Mouse (Mus musculus): ENCODE data around the gene BC035947. TPM values are rescaled to one million over a fixed set of nuclear protein-coding genes. Genes with fewer than 3 reads are reported as not detected.

Gene BC035947
- polyA plus RNA-seq, 1 experiment, result not detected

- no peak for TF ChIP-seq GATA1 (IDR thresholded peaks at IDR 0.05; ENCODE audit: low read length)
Measured at GRCm38 (mm10) chr1:78518907-78519306, 6.9 kb upstream of the BC035947 start.

- TF ChIP-seq GATA1 (IDR thresholded peaks at IDR 0.05; ENCODE audit: low read length), result no peak
Measured at GRCm38 (mm10) chr1:78512756-78513155, 798 bp upstream of the BC035947 start.

DNA sequence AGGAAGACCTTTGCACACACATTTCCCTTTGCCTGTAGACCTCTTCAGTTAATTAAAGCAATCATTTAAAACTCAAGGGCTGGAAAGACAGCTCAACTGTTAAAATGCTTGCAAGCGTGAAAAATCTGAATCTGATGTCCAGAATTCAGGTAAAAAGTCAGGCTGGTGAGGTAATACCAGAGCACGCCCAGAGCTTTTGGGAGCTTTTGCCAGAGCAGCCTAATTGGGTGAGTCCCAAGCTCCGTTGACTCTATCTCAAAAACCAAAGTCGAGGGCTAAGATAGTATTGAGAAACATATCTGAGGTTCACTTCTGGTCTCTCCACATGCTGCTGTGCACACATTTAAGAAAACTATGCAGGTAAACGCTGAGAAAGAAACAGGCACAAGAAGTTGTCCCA lies 1.1 kb downstream of the BC035947 start, which contains the start of gene Mogat1:
Gene Mogat1 (plus strand): TSS at position 130 of the 400 bp plus-strand sequence.
- no peak for TF ChIP-seq GATA1 (IDR thresholded peaks at IDR 0.05; ENCODE audit: low read length)

- no peak for TF ChIP-seq GATA1 (IDR thresholded peaks at IDR 0.05; ENCODE audit: low read length)
Measured at GRCm38 (mm10) chr1:78507137-78507536, 4.8 kb downstream of the BC035947 start.

DNA sequence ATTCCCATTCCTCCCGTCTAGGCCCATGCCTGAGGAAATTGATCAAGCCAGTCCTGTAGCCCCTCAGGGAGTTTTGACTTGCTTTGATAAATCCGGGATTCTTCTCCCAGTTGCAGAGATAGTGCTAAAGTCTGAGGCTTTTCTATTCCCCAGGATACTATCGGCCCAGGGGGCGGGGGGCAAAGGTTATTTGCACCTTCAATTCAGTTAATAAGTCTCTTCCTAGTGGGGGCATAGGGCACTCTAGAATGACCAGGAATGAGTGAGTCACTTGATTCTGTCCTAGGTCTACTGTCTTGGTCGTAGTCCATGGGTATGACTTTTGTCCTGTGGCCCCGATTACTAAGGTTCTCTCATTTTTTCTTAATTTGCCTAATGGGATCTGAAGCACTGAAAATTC lies 9.4 kb downstream of the BC035947 start:
- no peak for TF ChIP-seq GATA1 (IDR thresholded peaks at IDR 0.05; ENCODE audit: low read length)

DNA sequence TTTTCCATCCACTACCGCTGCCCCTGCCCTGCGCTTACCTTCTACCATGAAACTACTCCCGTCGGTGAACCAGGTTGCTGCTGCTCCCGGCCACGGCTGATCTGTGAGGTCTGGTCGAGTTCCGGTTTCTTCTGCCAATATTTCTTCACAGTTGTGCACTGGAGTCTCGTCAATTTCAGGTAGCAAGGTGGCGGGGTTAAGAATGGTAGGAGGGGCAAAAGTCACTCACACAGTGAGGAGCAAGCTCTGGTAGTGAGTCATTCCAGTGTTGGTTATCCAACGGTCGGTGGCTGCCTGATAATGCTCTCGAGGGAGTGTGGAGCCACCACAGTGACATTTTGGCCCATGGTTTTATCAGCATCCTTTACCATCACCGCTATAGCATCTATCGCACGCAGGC lies 10.9 kb downstream of the BC035947 start:
- TF ChIP-seq GATA1 (IDR thresholded peaks at IDR 0.05; ENCODE audit: low read length), result no peak

DNA sequence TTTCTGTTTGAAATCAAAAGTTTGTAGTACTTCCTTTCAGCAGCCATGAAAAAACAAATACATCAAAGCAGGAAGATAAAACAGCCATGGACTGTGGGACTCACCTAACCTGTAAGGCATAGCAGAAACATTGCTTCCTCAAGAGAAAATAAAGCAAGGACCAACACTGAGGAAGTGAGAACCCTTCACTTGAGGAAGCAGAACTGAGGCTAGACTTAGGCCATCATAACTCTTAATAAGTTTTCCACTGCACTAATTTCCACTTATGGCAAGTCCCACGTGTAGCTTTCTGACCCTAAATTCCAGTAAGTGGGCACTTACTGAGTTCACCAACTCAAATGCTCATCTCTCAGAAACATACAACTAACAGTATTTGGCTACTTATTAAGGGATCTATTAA lies 21.8 kb downstream of the BC035947 start:
- no peak for TF ChIP-seq GATA1 (IDR thresholded peaks at IDR 0.05; ENCODE audit: low read length)

DNA sequence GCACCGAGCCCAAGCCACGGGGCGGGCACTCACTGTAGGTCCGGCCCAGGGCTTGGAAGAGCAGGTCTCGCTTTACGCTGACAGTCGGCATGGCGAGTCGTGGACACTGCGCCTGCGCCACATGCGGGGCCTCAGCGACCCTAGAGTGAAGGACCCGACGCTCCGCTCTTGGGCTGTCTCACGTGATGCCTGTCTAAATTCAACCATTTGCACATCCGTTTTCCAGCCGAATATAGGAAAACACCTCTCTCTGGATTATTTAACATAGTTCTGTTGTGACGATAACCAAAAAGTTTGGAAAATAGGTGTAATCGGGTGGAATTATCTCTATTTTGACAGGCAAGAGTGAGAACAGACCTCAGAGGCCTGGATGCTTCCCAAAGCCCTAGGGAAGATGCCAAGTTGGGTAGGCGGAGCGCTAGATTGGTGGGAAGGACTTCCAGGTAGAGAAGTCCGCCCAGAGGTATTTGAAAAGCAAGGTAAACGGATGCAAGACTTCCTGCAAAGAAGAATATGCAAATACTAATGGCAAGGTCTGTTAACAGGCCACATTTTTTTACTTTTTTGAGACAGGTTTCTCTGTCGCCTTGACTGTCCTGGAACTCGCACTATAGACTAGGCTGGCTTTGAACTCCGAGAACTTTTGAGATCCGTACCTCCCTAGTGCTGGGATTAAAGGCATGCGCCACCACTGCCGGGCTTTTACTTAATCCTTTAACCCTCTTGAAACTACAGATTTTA lies 23.0 kb downstream of the BC035947 start, which contains the start of gene Farsb:
Gene Farsb (minus strand): TSS at position 146 of the 741 bp plus-strand sequence.
- no peak for TF ChIP-seq GATA1 (IDR thresholded peaks at IDR 0.05; ENCODE audit: low read length)

DNA sequence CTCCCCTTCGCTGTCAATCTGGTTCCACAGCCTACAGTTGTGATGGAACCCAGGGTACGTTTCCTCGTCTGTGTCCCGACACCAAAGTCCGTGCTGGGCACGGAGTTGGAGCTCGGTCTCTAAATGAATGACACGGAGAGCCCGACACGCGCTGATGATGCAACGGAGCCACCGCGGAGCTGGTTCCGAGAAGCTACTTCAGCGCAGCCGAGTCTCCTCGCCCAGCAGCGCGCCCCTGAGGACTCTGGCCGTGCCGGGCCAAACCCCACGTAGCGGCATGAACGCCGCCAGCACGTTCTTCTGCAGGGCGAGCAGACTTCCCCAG lies 23.6 kb downstream of the BC035947 start:
- no peak for TF ChIP-seq GATA1 (IDR thresholded peaks at IDR 0.05; ENCODE audit: low read length)

DNA sequence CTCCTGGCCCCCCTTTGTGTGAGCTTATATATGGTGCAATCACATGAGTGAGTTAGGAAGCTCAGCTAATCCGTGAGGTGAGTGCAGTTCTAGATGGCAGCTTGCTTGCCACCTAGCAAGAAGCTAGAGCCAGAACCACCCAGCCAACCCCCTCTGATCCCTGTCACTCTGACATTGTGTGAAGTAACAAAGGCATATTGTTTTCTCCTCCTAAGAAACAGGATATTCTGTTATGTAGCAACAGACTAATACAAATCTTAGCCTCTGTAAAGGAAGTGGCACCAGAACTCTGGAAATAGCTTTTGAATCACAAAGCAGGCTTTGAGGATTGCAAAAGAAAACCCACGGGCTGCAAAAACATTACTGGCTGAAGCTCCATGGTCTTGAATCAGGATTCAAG lies 27.6 kb downstream of the BC035947 start:
- TF ChIP-seq GATA1 (IDR thresholded peaks at IDR 0.05; ENCODE audit: low read length), result no peak

DNA sequence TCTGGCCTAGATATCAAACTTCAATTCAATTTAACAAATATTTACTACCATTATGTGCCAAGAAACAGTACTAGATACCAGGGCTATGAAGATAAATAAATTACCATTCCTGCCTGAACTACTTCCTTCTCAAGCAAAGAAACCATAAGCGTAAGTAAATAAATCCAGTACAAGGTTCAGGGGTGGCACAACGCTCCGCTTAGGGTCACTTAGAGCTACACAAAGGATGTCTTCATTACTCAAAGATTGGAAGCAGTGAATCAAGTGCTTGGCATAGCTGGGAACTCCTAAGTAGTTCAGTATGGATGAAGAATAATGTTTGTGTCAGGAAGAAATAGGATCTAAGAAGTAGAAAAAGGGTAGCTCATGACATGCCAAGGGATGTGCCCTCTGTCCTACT lies 28.5 kb downstream of the BC035947 start:
- TF ChIP-seq GATA1 (IDR thresholded peaks at IDR 0.05; ENCODE audit: low read length), result no peak

- no peak for TF ChIP-seq GATA1 (IDR thresholded peaks at IDR 0.05; ENCODE audit: low read length)
Measured at GRCm38 (mm10) chr1:78472441-78472840, 39.5 kb downstream of the BC035947 start.

- TF ChIP-seq GATA1 (IDR thresholded peaks at IDR 0.05; ENCODE audit: low read length), result no peak
Measured at GRCm38 (mm10) chr1:78454659-78455058, 57.3 kb downstream of the BC035947 start.

GRCm38 (mm10) chr1:78453886-78454285 lies 58.1 kb downstream of the BC035947 start:
- TF ChIP-seq GATA1 (IDR thresholded peaks at IDR 0.05; ENCODE audit: low read length), result no peak

DNA sequence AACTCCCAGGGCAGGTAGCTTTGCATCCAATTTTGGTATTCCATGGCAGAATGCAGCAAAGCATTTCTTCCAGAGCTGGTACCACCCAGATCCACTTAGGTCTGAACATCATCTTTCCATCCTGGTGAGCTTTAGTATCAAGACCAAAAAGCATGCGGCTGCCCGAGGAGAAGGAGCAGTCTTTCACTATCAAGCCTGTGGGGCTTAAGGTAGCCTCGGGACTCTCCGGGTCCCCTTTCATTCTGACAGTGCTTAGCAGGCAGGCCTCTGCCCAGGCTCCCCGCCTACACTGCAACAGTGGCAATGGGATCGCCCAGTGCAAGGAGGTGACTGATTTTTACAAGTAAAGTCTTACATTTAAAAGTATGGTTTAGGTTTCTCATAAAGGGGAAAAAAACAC lies 59.4 kb downstream of the BC035947 start:
- TF ChIP-seq GATA1 (IDR thresholded peaks at IDR 0.05; ENCODE audit: low read length), result no peak

DNA sequence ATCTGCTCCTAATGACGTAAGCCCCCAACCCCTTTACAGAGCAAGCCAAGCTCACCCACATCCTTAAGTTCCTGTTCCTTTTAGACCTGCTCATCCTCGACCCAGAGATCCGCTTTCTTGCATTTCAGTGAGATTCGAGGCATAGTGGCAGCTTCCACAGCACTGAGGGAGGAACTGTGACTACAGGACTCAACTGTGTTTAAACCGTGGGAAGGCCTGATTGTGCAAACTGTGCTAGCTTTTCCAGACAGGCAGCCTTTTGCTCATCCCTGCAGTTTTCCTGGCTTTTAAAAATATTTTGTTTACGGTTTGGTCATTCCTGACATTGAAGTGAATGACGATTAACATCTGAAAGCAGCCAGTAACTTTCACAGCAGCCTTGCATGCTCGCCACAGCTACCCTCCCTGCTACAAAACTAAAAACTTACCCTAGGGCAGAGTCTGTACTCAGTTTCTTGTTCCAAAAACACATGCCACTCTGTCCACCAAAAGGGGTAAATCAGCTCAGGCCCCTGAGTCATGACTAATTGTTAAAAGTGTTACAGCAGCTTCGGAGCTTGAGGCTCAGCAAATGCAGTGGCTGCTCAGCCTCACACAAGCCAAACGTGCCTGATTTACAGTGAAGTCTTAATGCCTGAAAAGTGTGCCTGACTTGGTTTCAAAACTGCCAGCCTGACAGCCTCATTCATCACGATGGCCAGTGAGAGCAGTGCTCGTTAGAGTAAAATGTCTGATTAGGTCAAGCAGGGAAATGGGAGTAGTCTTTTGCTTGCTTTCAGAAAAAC lies 60.7 kb downstream of the BC035947 start:
- TF ChIP-seq GATA1 (IDR thresholded peaks at IDR 0.05; ENCODE audit: low read length), result no peak

DNA sequence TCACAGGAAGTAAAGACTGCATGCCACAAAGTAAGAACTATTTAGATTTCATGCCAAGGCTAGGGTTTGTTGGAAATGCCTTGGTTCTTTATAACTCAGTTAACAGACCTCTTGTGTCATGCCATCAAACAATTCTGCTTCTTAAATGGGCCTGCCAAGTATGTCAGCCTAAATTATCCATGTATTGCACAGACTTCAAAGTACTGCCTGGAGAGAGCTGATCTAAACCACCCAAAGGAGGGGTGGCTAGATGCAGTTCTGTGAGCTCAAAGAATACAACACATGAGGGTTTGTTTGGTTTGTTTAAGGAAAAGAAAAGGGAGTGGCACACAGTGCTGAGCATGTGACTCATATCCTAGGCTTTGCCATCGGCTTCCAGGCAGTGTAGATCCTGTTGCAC lies 63.9 kb downstream of the BC035947 start:
- no peak for TF ChIP-seq GATA1 (IDR thresholded peaks at IDR 0.05; ENCODE audit: low read length)

Other genes starting within 250 kb of the BC035947 start
- gene Sgpp2, start 201.8 kb downstream of the BC035947 start, polyA plus RNA-seq (2012), result not detected in 2 replicates
- 12.5 and 25.9 TPM in 2 replicates for gene Farsb, start 23.3 kb downstream of the BC035947 start, polyA plus RNA-seq (2012)
- gene Mogat1, start 1.2 kb downstream of the BC035947 start, polyA plus RNA-seq (2012), result not detected in 2 replicates
- gene Acsl3, start 145.7 kb upstream of the BC035947 start, polyA plus RNA-seq (2012), result 15.8 and 29.5 TPM in 2 replicates
- 0.51 and 0.52 TPM in 2 replicates for gene Utp14b, start 145.9 kb upstream of the BC035947 start, polyA plus RNA-seq (2012)

Data from G1E-ER4 (cell line).